Mouse (Mus musculus) right cerebral cortex, adult 2 months (tissue): ENCODE measurements around the gene Sit1.

Experiments
- DNase-seq, 2 experiments: peaks; one replicate each; pipeline ENCODE4 v3.0.0; 2021 to 2022; ENCODE audit warnings: low spot score in 2 of 2

Sit1 gene

DNA sequence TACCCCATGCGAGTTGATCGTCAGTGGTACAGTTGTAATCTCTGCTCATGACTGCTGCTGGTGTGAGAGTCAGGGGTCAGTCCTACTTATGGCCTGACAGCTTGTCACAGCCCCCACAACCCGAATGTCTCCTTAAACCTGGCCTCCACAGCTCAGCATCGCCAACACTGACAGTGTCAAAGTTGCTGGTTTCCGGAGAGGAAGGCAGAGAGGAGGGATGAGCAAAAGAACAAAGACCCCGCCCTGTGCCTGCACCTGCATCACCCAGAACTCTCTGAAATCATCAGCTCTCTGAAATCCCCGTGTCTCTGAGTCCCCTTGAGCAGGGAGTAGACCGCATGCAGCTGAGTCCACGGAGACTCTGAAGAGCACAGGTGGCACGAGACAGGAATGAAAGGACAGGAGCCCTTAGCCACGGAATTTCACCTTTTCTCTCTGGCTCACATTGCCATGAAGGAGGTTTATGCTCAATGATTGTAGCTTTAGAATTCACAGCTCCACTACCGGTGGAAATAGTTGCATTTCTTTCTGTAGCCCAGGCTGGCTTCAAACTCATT, at the start of gene Sit1:
Gene Sit1 (minus strand): TSS at position 200 of the 557 bp plus-strand sequence.
- no peak for DNase-seq

DNA sequence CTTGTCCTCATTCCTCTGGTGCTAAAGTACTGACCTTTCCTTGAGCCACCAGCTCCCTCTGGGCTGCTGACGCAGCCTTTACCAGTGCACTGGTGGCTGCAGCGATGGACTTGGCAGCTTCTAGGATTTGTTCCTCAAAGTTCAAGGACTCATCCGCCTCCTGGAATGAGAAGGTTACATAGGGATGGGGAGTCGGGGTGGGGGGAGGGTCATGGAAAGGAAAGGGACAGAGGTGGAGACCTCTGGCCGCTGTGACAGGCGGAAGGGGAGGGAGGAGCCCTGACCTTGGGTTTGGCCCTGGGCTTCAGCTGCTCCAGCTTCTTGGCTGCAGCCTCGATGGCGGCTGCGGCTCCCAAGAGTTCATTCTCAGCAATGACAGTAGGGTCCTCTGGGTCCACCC, 49.7 kb upstream of the Sit1 start:
- DNase-seq: no peak

DNA sequence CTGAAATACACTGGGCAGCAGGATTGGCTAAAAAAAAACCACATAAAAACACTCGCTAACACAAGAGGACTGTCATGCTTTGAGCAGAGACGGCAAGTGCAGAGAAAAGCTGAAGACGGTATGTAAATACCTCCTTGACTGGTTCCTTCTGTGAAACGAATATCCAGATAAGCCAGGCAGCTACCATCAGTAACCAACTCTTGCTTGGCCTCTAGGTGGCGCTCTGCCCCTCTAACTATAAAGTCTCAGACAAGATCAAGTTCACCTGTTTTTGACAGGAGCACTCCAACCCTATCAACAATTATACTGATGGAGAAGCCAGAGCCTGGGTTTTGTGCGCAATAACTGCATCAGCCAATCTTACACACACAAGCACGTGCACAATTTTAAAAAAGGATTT, 47.0 kb upstream of the Sit1 start:
- peak; percentile 85 for DNase-seq

DNA sequence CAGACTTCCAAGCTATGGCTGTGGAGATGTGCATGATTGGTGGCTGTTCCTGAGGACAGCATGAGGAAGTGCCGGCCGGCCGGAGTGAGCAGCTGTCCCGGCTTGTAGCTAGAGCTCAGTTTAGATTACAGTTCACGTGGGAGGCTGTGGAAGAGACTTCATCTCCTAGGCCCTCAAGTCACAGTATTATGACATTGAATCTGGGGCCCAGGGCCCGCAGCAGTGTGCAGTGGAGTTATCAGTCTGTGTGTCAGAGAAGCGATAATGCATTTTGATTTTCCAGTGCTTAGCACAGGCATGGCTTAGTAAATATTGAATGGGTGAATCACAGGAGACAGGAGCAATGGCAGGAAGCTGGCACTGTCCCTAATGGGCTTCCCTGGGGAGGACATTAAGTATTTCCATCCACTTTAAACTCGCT, 46.6 kb upstream of the Sit1 start:
- DNase-seq: no peak

DNA sequence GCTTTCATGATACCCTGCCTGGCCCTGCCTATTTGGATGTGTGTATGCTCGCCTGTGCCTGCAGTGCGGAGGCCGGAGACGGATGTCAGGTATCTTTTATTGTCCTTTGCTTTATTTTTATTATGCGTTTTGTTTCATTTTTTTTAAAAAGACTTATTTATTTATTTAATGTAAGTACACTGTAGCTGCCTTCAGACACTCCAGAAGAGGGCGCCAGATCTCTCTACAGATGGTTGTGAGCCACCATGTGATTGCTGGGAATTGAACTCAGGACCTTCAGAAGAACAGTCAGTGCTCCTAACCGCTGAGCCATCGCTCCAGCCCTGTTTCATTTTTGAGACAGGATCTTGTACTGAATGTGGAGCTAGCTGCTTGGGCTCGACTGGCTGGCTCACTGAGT, 45.0 kb upstream of the Sit1 start:
- peak in 1 of 2 experiments; percentile 16 for DNase-seq

DNA sequence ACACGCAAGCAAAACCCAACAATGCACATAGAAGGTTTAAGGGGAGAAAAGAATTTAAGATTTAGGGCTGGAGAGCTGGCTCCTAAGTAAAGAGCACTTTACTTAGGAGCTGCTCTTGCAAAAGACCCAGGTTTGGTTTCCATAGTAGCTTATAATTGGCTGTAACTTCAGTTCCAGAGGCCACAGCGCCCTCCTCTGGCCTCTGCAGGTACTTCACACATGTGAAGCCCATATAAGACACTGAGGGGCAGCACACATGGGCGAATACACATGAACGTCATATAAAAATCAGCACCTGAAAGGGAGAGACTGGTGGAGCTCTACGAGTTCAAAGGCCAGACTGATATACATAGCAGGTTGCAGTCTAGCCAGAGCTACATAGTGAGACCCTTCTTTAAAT, 44.3 kb upstream of the Sit1 start:
- DNase-seq: no peak

DNA sequence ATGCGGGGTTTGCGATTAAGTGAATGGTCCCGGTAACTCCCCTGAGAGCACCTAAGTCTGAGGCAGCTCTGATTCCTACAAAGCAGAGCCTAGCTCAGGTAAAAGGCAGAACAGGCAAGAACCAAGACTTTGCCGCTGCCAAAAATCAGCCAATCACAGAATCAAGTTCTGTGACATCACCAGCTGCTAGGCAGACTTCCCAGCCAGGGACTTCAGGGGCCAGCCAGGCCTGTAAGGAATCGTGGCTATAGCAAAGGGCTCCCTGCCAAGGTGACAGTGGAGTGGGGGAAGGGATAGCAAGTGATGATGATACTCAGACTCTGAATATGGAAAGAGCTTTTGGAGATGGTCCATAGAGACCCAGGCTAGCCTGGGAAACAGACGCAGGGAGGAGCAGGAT, 36.4 kb upstream of the Sit1 start:
- peak; percentile 91 to 96 for DNase-seq

DNA sequence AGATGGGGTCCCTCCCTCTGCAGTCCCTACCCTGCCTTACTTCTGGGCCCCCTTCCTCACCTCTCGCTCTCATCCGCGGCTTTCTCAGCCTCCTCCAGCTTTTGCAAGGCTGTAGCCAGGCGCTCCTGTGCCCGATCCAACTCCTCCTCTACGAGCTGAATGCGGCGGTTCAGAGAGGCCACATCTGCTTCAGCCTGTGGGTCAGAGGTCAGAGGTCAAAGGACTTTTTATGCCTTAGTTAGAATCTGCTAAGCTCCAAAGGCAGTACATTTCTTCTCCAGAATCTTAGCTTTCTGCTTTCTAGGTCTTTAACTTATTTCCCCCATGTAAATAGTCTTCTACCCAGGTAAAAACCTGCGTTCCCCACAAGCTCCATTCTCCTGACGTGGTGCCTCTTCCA, 36.0 kb upstream of the Sit1 start:
- no peak for DNase-seq

DNA sequence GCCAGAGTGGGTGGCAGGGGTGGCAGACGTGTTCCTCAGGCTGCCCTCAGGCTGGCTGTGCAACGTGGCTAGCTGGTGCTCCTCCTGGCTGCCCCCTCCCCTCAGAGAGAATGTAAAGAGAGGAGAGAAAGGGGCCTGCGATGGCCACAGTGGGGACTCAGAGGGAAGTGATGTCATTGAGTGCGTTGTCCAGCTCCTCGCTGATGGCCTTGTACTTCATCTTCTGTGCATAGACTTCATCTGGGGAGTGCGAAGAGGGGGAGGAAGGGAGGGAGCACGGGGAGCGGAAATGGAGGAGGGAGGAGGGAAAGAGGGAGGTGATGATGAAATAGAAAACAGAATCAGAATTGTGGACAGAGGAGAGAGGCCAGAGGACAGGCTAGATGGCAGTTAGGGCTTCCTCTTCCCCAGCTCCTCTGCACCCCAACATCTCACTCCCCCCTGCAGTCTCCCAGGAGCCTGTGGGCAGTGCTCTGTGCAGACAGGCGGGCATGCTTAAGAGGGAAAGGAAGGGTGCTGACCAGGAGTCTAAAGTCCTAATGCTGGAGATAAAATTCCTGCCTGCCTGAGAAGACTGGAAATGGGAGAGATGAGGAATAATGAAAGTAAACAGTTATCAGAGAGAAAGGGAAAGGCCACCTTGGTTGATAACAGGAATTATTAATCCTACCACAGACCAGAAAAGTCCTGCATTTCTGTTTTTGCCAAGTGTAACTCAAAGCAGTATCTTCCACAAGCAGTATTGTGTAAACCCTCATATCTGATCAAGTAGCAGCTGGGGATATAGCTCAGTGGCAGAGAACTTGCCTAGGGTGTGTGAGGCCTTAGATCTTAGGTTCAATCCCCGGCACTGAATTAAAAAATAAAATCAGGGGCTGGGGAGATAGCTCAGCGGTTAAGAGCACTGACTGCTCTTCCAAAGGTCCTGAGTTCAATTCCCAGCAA, 32.5 kb upstream of the Sit1 start:
- DNase-seq: no peak

DNA sequence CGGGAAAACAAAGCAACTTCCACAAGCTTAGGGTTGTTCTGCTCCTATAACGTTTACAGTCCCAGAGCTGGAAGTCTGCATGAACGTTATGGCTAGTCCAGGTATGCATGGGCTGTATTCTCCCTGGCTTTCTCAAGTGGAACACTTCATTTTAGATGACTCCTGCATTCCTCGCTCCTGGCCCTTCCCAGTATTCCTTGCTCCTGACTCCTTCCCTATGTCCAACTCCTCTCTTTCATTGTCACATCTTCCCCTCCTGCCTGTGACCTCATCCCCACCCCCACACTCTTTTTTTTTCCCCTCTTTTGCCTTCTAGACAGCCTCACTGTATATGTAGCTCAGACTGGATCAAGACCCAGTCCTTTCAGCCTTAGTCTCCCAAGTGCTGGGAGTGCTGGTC, 30.3 kb upstream of the Sit1 start:
- DNase-seq: no peak

DNA sequence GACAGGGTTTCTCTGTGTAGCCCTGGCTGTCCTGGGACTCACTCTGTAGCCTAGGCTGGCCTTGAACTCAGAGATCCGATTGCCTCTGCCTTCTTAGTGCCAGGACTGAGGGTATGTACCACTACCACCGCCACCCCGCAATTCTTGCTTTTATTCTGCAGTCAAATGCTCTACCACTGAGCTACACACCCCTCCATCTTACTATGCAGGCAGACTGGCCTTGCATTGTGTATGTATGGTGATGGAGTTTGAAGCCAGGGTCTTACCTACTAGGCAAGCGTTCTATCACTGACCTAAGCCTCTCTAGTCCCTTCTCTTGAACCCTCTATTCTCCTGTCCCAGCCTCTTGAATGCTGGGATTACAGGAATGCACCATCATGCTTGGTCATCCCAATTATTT, 29.8 kb upstream of the Sit1 start:
- no peak for DNase-seq

DNA sequence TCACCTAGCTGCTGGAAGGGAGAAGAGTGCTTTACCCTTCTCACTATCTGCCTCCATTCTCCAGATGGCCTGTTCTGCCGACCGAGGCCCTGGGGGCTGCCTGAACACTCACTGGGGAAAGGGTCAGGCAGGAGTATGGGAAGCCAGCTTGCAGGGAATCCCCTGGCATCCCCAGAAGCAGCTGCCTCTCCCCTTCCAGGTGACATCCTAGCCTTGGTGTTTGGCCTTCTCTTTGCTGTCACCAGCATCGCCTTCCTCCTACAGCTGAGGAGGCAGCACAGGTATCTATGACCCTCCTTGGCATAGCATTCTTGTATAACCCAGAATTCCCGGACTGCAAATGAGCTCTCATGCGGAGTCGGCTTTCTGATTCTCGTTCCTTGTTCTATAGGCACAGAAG, 29.1 kb upstream of the Sit1 start:
- no peak for DNase-seq

DNA sequence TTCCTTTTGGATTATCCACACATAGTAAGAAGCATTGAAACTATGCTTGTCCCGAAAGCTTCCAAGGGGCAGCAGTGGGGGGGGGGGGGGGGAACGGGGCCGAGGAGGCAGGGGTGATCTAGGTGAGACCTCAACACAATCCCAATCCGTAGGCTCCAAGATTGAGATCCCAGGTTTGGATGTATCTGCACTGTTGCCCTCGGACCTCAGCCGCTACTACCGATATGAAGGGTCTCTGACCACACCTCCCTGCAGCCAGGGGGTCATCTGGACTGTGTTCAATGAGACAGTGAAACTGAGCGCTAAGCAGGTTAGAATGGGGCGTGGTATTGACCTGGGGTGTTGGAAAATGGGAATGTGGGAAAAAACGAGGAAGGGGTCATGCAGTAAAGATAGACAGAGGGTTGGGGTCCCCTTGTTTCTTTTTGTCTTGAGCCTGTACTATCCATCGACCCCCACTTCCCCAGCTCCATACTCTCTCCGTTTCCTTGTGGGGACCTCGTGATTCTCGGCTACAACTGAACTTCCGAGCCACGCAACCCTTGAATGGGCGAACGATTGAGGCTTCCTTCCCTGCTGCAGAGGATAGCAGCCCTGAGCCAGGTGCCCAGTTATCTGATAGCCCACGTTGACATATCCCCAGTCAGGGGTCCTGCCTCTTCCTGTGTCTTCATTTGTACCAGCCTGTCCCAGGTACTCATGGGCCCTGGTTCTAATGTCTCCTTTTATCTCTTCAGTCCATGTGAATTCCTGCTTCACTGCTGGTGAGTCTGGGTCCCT, 28.3 kb upstream of the Sit1 start:
- DNase-seq: no peak

DNA sequence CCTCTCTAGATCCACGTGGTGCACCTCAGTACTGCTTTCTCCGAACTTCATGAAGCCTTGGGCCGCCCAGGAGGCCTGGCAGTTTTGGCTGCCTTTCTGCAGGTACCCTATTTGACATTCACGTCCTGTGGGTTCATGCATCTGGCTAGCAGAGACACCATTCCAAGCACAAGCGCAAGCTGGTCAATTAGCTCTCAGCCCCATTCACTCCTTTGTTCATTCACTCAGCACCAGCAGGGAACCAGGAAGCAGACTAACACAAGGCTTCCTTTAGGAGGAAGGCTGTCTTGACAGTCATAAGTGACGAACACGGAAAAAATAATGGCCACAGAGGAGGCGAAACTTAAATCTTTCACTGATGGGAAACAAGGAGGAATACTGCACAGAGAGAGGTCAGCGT, 25.6 kb upstream of the Sit1 start:
- DNase-seq: no peak

DNA sequence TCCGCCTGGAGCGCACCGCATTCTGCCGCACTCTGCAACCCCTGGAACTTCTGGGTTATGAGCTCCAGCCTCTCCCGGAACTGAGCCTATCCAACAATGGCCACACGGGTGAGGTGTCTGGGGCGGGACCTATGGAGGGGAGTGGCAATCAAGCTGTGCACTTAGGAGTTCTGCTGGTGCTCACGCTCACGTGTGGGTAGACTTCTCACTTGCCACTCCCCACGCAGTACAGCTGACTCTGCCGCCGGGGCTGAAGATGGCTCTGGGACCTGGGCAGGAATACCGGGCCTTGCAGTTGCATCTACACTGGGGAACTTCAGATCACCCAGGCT, 25.1 kb upstream of the Sit1 start:
- DNase-seq: peak in 1 of 2 experiments; percentile 38

DNA sequence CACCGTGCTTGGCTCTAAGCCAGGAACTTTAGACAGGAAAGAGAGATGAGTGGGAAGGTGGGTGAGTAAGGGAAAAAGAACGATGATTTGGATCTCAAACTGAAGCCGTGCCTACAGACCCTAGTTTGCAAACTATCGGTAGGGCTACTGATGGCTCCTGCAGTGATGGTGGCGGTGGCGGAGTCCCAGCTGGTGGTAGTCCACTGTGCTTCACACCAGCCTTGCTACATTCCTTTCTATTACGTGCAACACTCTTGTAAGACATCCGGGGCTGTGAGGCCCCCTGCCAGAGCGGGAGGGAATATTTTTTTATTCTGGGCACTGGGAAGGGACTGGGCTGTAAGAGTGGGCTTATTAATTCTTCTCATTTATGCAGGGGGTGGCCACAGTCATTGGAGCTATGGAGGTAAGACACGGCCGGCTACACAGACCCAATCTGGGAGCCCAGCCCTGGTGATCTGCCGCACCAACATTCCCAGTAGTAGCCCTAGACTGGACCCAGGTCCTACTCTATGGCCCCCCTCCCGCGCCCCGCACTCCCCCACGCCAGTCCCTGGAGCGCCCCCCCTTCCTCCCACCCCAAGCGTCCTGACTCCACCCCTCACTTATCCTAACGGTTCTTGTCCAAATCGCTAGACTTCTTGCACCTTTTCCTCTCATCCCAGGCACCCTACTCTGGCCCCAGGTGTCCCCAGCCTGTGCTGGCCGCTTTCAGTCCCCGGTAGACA, 24.6 kb upstream of the Sit1 start:
- no peak for DNase-seq

DNA sequence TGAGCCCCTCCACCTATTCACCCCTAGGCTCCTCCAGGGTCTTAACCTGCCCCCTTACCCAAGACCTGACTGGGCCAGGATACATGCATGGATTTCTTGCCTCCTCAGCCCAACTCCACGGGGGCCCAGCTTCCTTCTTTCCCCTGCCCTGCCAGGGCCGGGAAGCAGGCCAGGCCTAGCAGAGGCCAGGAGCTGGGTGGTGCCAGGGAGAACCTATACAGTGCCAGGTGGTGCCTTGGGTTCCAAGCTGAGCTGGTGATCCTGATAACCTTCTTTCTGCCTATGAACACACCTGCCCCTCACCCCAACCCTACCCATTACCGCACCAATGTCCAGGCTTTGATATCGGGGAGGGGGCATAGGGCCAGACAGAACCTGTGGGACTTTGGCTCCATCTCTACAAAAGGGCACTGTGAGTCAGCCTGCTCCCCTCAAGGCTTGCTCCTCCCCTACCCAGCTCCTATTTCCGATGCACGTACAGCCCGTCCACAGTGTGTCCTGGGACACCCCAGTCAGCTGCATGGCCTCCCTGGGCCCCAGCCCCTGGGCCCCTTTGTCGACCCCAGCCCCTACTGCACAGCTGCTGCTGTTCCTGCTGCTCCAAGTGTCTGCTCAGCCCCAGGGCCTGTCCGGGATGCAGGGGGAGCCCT, 23.1 kb upstream of the Sit1 start, which contains the start of gene Car9:
Gene Car9 (plus strand): TSS at position 431 of the 650 bp plus-strand sequence.
- no peak for DNase-seq

DNA sequence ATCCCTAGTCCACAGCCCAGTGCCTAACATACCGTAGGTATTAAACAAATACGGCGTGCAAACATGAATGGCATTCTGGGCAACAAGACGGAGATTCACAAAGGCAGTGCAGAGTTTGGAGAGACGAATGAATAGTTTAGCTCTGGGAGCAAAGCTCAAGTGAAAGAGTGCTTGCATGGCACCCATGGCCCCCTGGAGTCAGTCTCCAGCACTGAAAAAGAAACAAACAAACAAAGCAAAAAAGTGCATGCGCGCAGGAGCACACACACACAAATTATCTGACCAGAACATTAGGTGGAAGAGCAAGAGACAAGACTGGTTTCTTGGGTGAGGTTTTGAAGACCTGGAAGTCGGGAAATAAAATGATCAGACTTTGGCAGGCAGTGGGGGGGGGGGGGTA, 22.5 kb upstream of the Sit1 start:
- no peak for DNase-seq

DNA sequence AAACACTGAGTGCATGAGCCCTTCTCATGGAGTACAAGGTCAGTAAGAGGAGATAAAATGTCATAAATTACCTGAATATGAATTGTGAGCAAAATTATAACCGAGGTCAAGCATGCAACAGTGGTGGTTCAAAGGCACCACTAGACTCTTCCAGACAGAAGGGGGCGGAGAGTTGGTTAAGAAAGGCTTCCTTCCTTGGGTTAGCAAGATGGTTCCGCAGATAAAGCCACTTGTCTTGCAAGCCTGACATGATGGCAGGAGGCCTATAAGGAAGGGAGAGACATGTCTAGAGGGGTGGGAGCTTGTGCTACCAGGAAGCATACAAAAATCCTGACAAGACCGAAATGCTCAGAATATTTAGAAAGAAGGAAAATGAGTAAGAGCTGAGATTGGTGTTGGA, 20.7 kb upstream of the Sit1 start:
- no peak for DNase-seq

DNA sequence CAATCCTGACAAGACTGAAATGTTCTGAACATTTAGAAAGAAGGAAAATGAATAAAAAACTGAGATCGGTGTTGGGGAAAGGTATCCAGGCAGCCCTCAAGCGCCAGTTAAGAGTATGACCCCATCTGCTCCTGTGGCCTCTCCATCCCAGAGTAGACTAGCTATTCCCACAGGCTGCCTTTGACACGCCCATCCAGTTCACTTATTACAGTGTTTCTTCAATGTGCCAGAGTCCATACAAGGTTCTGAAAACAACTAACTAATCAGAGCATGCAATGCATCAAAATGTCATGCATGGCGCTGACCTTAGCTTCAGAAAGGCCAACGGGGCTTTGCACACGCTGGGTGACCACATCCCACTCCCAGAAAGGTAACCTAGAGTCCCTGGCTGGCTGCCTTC, 20.0 kb upstream of the Sit1 start:
- no peak for DNase-seq

DNA sequence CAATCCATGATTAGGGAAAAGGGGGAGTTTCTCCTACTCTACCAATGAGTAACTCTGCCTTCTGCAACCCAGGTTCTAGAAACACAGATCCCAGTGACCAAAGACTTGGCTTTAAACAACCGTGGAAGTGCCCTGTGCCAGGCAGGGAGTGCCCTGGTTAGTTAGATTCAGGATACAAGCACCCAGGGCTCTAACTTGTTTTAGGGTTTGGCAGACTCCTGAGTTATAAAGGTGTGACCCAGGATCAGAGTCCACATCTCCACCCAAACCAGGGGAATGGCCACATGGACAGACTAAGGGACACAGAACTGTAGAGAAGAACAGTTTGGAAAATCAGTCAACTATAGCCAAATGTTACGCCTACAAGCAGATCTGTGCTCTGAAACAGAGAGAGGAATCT, 19.5 kb upstream of the Sit1 start:
- no peak for DNase-seq
